Mouse (Mus musculus): ENCODE measurements around the gene Ttc7b. TPM values are rescaled to one million over a fixed set of nuclear protein-coding genes. Genes with fewer than 3 reads are reported as not detected.
A peak's percentile ranks its signal among the peaks of the same experiment; 100 is the strongest.

Gene Ttc7b
- polyA plus RNA-seq, 1 experiment: 20.4 TPM

GRCm38 (mm10) chr12:100355565-100355964, 165.1 kb downstream of the Ttc7b start:
- no peak overlapping the region for H3K27ac ChIP-seq (ENCODE audit: insufficient read depth, low read length)
- WGBS: 87% methylated on average over 5 of the region's 5 CpGs
- H3K4me1 ChIP-seq (ENCODE audit: control insufficient read depth, insufficient read depth, insufficient read length): peaks cover 11% of the 10 kb centered on the region
- no peaks in the 10 kb centered on the region for H3K36me3 ChIP-seq (ENCODE audit: control insufficient read depth, insufficient read depth, low read length)
- no peak for DNase-seq (ENCODE audit: low read depth in 1 of 2, low spot score in 2 of 2)
- H3K27me3 ChIP-seq (ENCODE audit: control insufficient read depth, insufficient read depth, low read length): no peaks in the 10 kb centered on the region
- TF ChIP-seq CTCF (IDR thresholded peaks at IDR 0.05; ENCODE audit: extremely low read depth, insufficient read depth, insufficient read length, insufficient replicate concordance) (no peak), POLR2A (IDR thresholded peaks at IDR 0.05; ENCODE audit: low read depth, low read length) (no peak)
- H3K4me3 ChIP-seq (ENCODE audit: extremely low read depth, insufficient read depth, insufficient read length): no peak overlapping the region

DNA sequence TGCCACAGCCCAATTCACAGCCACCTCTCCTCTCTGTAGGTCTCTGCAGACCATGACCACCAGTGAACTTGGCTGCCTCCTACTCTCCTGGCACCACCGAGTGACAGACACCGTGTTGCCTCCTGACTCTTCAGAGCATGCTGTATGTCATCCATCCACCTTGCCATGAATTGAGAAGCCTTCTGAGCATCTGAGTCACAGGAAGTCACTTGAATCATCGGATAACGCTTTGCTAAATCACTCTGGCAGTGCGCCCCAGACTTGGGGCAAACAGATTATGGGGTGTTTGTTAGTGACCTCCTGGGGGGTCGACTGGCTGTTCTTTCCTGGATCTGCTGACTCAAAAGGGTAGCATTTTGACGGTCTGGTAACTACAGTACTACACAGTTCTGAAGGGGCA, 166.7 kb downstream of the Ttc7b start:
- Histone ChIP-seq H3K27me3 (ENCODE audit: control insufficient read depth, insufficient read depth, low read length) (no peaks in the 10 kb centered on the region), H3K4me3 (ENCODE audit: extremely low read depth, insufficient read depth, insufficient read length) (no peak overlapping the region), H3K36me3 (ENCODE audit: control insufficient read depth, insufficient read depth, low read length) (no peaks in the 10 kb centered on the region), H3K27ac (ENCODE audit: insufficient read depth, low read length) (no peak overlapping the region), H3K4me1 (ENCODE audit: control insufficient read depth, insufficient read depth, insufficient read length) (peaks cover 16% of the 10 kb centered on the region)
- 83% methylated on average over 7 of the region's 7 CpGs for WGBS
- no peak for TF ChIP-seq POLR2A (IDR thresholded peaks at IDR 0.05; ENCODE audit: low read depth, low read length)
- no peak for TF ChIP-seq CTCF (IDR thresholded peaks at IDR 0.05; ENCODE audit: extremely low read depth, insufficient read depth, insufficient read length, insufficient replicate concordance)
- no peak for DNase-seq (ENCODE audit: low read depth in 1 of 2, low spot score in 2 of 2)

GRCm38 (mm10) chr12:100353075-100353782, 167.4 kb downstream of the Ttc7b start:
- DNase-seq (ENCODE audit: low read depth in 1 of 2, low spot score in 2 of 2): no peak
- no peak overlapping the region for H3K27ac ChIP-seq (ENCODE audit: insufficient read depth, low read length)
- H3K4me1 ChIP-seq (ENCODE audit: control insufficient read depth, insufficient read depth, insufficient read length): peaks cover 16% of the 10 kb centered on the region
- no peak for TF ChIP-seq POLR2A (IDR thresholded peaks at IDR 0.05; ENCODE audit: low read depth, low read length)
- TF ChIP-seq CTCF (IDR thresholded peaks at IDR 0.05; ENCODE audit: extremely low read depth, insufficient read depth, insufficient read length, insufficient replicate concordance): no peak
- H3K36me3 ChIP-seq (ENCODE audit: control insufficient read depth, insufficient read depth, low read length): no peaks in the 10 kb centered on the region
- H3K4me3 ChIP-seq (ENCODE audit: extremely low read depth, insufficient read depth, insufficient read length): no peak overlapping the region
- WGBS: 83% methylated on average over 16 of the region's 16 CpGs
- no peaks in the 10 kb centered on the region for H3K27me3 ChIP-seq (ENCODE audit: control insufficient read depth, insufficient read depth, low read length)

DNA sequence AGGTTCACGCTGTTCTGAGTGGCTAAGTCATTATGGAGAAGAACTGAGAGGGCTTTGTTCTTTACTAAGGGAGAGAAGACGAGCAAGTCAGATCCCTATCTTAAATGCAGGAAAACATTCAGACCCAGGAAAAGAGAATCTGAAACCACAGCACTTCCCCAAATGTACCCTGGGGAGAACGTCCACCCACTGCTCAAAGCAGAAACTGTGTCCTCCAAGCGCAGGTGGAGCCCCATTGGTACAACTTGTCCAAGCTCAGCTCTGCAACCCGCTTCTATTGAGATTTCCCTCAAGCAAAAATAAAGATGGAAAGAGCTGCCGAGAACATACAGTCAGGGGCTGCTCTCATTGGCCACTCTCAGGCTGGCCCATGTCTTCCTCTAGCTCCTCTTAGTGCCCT, 168.5 kb downstream of the Ttc7b start:
- Histone ChIP-seq H3K27me3 (ENCODE audit: control insufficient read depth, insufficient read depth, low read length) (no peaks in the 10 kb centered on the region), H3K27ac (ENCODE audit: insufficient read depth, low read length) (peak overlapping the region; percentile 46), H3K4me3 (ENCODE audit: extremely low read depth, insufficient read depth, insufficient read length) (no peak overlapping the region), H3K36me3 (ENCODE audit: control insufficient read depth, insufficient read depth, low read length) (no peaks in the 10 kb centered on the region), H3K4me1 (ENCODE audit: control insufficient read depth, insufficient read depth, insufficient read length) (peaks cover 16% of the 10 kb centered on the region)
- TF ChIP-seq CTCF (IDR thresholded peaks at IDR 0.05; ENCODE audit: extremely low read depth, insufficient read depth, insufficient read length, insufficient replicate concordance): no peak
- no peak for TF ChIP-seq POLR2A (IDR thresholded peaks at IDR 0.05; ENCODE audit: low read depth, low read length)
- 25% methylated on average over 6 of the region's 6 CpGs for WGBS
- DNase-seq (ENCODE audit: low read depth in 1 of 2, low spot score in 2 of 2): peak in 1 of 2 experiments; percentile 21

DNA sequence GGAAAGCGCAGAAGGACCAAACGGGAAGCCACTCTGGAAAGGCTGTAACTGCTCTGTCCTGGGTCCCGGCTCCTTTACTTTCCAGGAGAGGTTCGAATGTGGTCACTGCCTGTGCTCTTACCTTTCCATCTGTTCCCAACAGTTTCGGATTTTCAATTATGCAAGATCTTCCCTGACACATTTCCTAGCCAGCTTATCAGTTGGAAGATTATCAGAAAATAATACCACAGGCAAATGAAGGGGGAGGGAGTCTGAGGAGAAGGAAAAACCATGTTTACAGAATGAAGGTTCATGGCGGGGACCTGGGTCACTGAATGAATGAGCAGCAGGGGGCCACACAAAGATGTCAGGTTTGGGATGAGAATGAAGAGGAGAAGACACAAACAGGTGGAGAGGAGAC, 177.1 kb downstream of the Ttc7b start:
- H3K4me1 ChIP-seq (ENCODE audit: control insufficient read depth, insufficient read depth, insufficient read length): no peaks in the 10 kb centered on the region; the same call in 1 of the 2 replicates
- 90% methylated on average over 6 of the region's 6 CpGs for WGBS
- TF ChIP-seq POLR2A (IDR thresholded peaks at IDR 0.05; ENCODE audit: low read depth, low read length): no peak
- TF ChIP-seq CTCF (IDR thresholded peaks at IDR 0.05; ENCODE audit: extremely low read depth, insufficient read depth, insufficient read length, insufficient replicate concordance): no peak
- H3K27ac ChIP-seq (ENCODE audit: insufficient read depth, low read length): no peak overlapping the region
- H3K4me3 ChIP-seq (ENCODE audit: extremely low read depth, insufficient read depth, insufficient read length): no peak overlapping the region
- no peak for DNase-seq (ENCODE audit: low read depth in 1 of 2, low spot score in 2 of 2)
- peaks cover 3% of the 10 kb centered on the region; the same call in 1 of the 2 replicates for H3K36me3 ChIP-seq (ENCODE audit: control insufficient read depth, insufficient read depth, low read length)
- no peaks in the 10 kb centered on the region for H3K27me3 ChIP-seq (ENCODE audit: control insufficient read depth, insufficient read depth, low read length)

GRCm38 (mm10) chr12:100341614-100342013, 179.0 kb downstream of the Ttc7b start:
- no peak overlapping the region for H3K4me3 ChIP-seq (ENCODE audit: extremely low read depth, insufficient read depth, insufficient read length)
- TF ChIP-seq POLR2A (IDR thresholded peaks at IDR 0.05; ENCODE audit: low read depth, low read length) (no peak), CTCF (IDR thresholded peaks at IDR 0.05; ENCODE audit: extremely low read depth, insufficient read depth, insufficient read length, insufficient replicate concordance) (no peak)
- no peaks in the 10 kb centered on the region for H3K27me3 ChIP-seq (ENCODE audit: control insufficient read depth, insufficient read depth, low read length)
- H3K27ac ChIP-seq (ENCODE audit: insufficient read depth, low read length): no peak overlapping the region
- peaks cover 3% of the 10 kb centered on the region; the same call in 1 of the 2 replicates for H3K36me3 ChIP-seq (ENCODE audit: control insufficient read depth, insufficient read depth, low read length)
- 90% methylated on average over 7 of the region's 7 CpGs for WGBS
- peaks cover 2% of the 10 kb centered on the region; the same call in 1 of the 2 replicates for H3K4me1 ChIP-seq (ENCODE audit: control insufficient read depth, insufficient read depth, insufficient read length)
- DNase-seq (ENCODE audit: low read depth in 1 of 2, low spot score in 2 of 2): no peak

- TF ChIP-seq POLR2A (IDR thresholded peaks at IDR 0.05; ENCODE audit: low read depth, low read length): no peak
- no peak for TF ChIP-seq CTCF (IDR thresholded peaks at IDR 0.05; ENCODE audit: extremely low read depth, insufficient read depth, insufficient read length, insufficient replicate concordance)
- H3K27ac ChIP-seq (ENCODE audit: insufficient read depth, low read length): no peak overlapping the region
- H3K4me3 ChIP-seq (ENCODE audit: extremely low read depth, insufficient read depth, insufficient read length): no peak overlapping the region
- peaks cover 2% of the 10 kb centered on the region; the same call in 1 of the 2 replicates for H3K4me1 ChIP-seq (ENCODE audit: control insufficient read depth, insufficient read depth, insufficient read length)
- 93% methylated on average over 7 of the region's 7 CpGs for WGBS
- no peak for DNase-seq (ENCODE audit: low read depth in 1 of 2, low spot score in 2 of 2)
- peaks cover 3% of the 10 kb centered on the region; the same call in 1 of the 2 replicates for H3K36me3 ChIP-seq (ENCODE audit: control insufficient read depth, insufficient read depth, low read length)
- no peaks in the 10 kb centered on the region for H3K27me3 ChIP-seq (ENCODE audit: control insufficient read depth, insufficient read depth, low read length)
Measured at GRCm38 (mm10) chr12:100340901-100341460, 179.6 kb downstream of the Ttc7b start.

Data from spleen, adult 2 months (tissue).